Mouse (Mus musculus) urinary bladder, adult 18-20 months (tissue): ENCODE measurements at regions not wholly inside any gene's neighbourhood (a gene's known extent, or its start where the extent isn't known, plus 50 kb on each side); places are given as distances from the start of the nearest gene placed in this dataset.

Source experiments
- DNase-seq, 2 experiments: peaks; one replicate each; pipeline ENCODE4 v3.0.0; 2022; ENCODE audit warnings: low spot score in 2 of 2, mixed read lengths in 2 of 2

DNA sequence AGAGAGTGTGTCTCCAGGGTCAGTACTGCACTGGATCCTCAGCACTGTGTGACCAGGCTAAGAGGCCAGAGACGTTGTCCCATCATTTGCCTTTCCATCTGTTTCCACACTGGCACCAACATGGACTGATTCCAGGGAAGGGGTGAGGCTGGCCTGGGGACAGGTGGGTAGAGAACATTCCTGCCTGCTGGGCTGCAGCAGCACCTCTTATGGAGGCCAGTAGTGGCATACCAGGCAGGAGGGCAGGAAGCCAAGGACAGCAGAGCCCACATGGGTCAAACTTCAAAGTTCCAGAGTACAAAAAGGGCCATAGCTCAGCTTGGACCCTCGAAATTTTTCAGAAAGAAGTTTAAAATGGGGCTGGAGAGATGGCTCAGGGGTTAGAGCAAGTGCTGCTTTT is 115.4 kb upstream of the Ercc6l2 start:
- DNase-seq = no peak

DNA sequence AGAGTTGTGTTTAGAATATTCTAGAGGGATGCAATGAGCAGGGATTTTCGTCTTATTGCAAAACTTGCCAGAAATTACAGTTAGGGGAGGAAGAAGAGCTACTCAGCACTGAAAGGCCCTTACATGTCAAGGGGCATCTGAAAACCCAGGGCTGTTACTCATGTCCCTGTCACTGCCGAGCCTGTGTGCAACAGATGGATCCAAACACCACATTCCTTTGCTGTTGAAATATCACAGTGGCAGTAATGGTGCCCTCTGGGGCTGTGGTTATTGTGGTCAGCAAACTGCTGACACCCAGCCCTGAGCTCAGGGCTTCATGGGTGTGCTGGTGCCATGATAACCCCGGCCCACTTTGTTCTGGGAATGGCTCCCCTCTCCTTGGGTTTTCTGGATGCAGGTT is 114.3 kb upstream of the Ercc6l2 start:
- no peak for DNase-seq

DNA sequence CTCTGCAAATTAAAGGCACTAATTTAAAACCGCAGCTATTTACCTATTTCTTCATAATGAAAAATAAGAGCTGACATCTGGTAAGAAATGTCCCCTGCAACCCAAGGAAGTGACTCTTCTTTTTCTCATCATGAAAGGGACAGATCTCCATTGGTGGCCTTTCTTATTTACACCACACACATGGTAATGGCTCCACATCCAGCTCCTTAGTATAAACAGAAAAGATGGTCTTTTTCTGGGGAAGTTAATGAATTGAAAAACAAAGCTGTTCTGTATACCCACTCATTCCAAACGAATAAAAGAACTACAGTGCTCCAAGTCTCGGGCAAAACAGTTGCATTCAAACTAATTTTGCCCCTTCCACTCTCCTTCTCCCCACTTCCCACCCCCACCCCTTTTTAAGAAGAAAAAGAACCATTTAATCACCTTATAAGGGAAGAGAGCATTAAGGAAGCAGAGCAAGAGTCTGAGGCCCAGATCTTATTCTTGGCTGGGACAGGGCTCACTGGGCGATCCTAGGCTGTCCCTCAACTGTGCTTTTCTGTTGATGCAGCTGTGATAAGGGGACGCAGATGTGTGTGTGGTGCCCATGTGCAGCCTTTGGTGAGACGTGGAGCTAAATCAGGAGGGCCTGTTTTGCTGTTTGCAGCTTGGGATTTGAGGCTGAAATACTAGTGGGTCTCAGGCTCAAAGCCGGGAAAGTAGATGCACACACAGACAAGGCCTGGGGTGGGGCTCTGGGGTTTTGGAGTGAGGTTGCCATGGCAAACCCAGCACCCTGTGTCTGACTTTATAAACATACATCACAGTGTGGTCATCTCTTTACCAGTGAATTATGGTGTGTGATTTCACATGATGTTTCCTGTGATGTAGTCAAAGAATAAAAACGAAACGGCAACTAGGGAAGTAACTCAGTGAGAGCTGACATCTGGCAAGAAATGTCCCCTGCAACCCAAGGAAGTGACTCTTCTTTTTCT is 113.6 kb upstream of the Ercc6l2 start:
- no peak for DNase-seq

DNA sequence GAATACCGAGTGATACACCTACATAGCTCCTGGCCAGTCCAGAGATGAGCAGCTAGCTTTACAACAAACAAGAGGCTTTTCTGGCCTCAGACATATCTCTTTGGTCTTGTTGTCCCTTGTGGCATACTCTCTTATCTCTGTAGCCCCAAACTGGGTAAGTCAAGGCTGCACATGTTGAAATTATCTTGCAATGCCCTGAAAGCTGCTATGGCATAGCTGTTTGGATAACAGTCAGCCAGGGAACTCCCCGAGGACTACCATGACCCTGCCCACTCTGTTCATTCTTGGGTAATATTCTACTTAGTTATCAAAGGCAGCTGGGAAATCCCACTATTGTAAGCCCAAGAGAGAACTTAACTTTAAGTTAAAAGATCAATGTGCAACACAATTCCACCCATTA is 106.5 kb upstream of the Ercc6l2 start:
- no peak for DNase-seq

DNA sequence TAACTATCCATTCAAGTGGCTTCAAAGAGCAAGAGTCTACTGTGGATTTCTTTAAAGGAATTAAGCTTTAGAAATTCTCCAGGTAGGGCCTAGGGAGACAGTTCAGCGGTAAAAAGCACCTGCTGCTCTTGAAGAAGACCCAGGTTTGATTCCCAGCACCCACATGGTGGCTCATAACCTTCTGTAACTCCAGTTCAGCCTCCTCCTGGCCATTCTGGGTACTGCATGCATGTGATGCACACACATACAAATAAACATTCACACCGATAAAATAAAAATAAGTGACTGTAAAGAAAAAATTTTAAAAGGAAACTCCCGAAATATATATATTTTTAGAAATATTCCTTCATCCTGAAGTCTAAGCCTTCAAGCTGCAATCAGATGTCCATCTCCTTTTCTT is 101.9 kb upstream of the Ercc6l2 start:
- no peak for DNase-seq

DNA sequence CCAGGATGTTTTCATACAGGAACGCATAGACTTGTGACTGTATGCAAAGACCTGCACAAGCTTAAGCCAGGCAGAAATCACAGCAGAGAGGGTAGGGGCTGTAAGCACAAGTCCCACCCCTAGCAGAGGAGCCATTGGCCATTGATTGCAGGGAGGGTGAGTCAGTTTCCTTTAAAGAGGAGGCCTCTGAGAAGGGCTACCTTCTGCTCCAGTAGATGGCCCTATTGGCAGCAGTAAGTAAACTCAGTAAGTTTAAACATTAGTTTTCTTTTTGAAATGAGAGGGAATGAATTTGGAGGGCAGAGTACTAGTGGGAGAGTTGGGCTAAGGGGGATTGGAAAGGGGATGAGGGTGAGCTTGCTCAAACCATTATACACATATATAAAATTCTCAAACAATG is 98.5 kb upstream of the Ercc6l2 start:
- DNase-seq = no peak

DNA sequence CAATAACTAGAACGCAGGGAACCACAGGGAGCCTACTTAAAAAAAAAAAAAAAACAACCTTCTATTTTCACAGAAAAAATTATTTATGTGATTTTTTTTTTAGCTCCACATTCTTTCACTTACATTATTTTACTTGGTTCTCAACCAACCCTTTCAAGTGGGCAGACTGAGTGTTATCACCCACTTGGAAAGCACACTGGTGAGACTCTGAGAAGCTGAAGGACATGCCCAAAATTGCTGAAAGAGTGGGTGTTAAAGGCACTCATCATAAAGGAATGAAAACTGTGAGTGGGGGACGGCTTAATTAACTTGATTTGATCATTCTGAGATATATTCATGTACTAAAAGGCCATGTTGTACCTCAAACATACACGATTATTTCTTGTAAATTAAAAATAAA is 97.8 kb upstream of the Ercc6l2 start:
- no peak for DNase-seq

DNA sequence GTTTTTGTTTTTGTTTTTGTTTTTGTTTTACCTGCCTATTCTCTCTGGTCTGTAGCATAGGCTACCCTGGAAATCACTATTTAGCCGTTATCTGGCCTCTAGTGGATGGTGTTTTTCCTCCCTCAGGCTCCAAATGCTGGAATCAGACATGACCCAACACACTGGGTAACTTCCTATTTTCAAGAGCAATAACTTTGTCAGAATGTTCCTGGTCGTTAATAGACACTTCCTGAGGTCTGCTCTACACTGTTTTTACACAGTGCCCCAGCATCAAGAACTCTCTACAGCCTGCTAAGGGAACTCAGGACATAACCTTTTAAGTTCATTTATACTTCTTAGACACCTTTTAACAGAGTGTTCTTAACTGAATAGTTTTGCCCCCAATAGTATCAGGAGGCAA is 96.3 kb upstream of the Ercc6l2 start:
- no peak for DNase-seq

DNA sequence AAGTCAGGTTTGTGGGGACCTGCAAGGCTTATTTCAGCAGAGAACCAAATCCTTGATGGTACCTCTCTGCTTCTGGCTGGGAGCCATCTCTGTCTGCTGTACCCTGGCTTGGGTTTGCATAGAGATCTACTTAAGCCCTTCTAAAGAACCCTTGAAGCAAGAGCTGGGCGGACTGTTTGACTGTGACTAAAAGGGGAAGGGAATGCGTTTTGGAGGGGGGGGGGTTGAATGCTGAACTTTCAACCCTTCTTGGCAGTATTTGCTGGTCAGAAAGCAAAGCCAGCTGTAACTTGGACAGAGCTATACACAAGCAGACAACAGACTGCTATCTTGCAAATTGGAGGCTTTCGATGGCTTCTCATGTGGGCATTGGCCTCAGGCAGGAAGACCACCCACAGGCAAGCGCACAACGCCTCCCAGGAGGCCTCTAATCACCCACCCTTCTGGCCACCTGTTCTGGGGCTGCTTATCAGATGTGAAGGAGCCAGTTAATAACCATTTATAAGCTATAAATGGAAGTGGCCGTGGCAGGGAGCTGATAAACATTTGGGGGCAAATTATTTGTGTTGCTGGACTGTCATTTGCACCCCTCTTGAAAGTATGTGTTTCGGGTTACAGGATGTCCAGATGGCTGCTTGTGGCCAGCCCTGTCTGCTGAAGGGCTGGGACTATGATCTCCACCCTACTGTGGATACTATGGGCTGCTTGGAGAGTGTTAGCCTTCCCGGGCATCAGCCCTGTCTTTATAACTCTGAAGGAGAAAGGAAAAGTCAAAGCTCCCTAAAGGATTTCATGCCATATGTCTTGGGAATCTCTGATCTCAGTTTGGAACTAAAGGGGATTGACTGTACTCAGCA is 95.5 kb upstream of the Ercc6l2 start:
- no peak for DNase-seq

DNA sequence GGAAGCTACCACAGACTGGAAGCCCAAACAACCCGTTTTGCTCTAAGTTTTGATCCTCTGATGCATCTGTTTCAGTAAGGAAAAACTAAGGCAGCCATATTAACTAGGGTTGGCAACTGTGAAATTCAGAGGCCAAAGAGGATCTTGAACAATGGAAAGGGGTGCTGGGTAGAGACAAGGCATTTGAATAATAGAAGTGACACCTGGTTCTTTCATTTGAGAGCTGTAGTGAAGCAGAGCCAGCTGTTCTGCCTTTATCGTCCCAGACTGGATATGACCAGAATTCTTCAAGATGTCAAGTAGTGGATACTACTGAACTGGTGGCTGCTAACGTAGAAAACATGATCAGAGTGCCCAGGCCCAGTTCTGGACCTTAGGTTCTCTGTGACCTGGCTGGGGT is 94.4 kb upstream of the Ercc6l2 start:
- no peak for DNase-seq

DNA sequence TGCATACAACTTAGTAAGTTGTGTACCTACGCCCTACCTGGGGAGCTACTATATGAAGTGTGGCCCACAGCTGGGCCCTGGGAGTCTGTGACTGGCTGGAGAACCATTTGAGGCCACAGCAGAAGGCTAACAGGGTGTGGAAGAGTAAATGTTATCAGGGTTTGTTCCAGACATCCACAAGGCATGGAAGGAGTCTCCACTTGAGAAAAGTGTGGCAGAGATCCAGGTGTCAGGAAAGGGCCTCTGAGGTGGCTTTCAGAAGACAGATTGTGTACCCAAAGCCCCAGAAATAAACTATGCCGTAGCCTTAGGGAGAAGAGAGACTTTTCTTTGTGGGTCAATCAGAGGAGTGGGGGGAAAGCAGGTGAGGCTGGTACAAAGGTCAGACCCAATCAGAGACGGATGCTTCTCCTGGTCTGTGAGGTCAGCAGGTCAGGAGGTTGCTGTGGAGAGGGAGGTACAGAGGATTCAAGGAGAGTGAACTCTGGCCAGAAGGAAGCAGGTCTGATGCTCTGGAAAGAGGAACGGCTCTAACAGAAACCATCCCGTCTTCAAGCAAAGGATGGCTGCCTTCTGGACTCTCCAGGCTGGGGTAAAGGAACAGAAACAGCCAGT is 93.9 kb upstream of the Ercc6l2 start:
- no peak for DNase-seq

DNA sequence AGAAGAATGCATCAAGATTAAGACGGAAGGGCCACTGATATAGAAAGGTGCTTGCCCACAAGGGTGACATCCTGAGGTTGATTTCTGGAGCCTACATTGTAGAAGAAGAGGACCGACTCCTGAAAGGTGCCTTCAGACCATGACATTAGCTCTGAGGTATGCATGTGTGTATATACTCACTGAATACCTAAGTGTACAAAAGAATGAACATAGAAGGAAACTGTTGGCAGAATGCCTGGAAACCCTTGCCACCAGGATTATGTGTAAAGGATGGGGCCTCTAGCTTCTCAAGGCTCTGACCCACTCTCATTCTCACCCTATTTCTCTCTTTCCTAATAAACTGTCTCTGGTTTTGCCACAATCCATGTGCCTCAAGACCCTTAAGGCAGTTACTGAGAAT is 90.7 kb upstream of the Ercc6l2 start:
- no peak for DNase-seq

DNA sequence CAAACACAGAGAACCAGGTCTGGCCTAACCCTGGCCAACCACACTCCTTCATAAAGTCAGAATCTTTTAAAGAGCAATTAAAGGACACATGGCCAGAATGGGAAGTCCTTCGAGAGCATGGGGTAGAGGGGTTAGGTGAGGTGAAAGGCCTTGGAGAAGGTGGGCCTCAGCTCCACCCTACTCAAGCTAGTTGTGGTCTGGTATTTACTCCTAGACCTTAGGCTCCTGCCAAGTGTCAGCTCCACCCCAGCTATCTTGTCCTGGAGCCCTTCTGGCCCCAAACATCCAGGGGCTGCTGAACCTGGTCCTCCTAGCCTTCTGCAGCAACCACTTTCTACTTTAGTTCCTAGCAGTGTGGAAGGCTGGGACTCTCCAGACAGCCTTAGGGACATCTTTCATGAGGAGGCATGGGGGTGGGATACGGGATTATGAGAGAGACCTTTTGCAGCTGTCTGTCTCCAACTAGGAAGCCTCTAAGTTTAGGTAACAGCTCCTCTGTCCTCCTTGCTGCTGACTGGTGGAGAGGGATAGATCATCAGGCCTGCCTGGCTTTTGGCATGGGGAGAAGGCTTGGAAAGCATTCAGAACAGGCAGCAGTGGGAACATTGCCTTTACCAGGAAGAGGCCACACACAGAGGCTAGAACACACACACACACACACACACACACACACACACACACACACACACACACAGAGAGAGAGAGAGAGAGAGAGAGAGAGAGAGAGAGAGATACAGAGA is 90.0 kb upstream of the Ercc6l2 start:
- no peak for DNase-seq

DNA sequence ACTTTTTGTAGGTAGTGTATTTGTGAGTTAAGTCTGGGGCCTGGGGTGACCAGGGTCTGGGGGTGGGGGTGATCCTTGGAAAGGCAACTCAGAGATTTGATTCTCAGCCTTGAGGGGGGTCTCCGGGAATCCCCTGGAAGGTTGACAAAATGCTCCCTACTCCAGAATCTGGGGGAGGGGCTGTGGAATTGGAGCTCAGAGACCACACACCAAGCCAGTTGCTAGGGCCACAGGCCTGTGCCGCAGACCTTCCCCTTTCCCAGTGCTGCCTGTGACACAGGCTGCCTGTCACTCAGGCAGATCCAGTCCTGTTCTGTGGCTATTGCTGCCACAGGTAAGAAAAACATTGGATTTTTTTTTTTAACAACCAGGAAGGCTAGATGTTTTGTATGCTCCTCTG is 89.0 kb upstream of the Ercc6l2 start:
- DNase-seq = no peak

DNA sequence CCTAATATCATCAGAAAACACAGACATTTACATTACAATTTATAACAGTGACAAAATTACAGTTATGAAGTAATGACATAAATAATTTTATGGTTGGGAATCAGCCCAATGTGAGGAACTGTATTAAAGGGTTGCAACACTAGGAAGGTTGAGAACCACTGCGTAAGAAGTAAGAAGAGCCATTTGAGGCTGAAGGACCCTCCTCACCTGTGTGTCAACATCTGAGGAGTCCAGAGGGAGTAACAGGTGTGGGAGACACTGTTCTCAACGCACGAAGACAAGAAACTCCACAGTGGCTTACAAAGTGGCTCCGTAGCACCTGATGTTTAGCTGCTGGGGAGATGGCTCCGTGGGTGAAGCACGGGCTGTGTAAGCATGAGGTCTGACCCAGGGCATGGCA is 88.5 kb upstream of the Ercc6l2 start:
- no peak for DNase-seq

DNA sequence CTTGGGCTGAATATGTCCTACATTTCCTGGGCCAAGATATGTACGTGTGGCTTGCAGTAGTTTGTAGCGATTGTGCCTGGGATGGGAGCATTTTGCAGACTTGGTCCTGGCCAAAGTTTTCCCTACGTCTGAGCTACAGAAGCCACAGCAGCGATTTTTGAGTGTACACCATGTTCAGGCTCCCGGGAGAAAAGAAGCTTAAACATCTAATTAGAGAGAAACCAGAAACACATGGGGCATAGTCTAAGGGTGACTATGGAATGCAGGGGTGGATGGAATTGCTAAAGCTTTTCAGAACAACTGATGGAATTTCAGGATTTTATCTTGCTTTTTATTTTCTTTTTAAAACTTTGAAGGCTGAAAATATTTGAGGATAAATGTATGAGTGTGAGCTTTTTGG is 79.3 kb upstream of the Ercc6l2 start:
- DNase-seq = no peak

DNA sequence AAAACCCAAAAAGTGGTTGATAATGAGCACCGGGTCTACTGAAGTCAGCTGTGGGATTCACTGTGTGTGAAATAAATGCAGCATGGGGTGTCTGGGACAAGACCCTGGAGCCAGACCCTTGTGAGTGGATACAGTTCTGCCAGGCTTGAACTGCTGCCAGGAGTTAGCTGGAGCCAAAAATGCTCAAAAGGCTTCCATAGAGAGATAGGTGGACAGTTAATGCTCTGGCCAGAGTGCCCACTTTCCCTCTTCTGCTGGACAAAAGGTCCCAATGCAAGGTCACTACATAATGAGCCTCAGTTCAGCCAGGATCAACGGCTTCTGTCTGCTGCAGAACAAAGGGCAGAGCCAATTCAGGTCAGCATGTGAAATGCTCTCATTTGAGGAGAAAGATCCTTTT is 73.2 kb upstream of the Ercc6l2 start:
- no peak for DNase-seq

DNA sequence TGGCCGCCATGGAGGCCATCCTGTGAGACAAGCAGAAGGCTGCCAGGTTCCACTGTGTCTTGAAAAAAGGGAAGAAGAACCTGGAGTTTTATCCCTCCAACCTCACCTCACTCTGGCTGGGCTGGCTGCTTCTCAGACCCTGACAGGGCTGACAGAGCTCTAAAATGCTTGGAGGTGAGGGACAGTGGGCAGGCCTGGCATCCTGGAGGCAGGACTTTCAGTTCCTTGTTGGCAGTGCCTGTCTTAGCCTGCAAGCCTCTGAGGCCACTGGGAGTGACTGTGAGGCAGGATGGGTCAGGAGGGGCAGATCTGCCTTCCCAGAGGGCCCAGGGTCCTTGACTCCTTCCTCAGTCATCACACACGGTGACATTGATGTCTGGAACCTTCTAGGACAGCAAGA is 66.3 kb upstream of the Ercc6l2 start:
- DNase-seq = no peak

DNA sequence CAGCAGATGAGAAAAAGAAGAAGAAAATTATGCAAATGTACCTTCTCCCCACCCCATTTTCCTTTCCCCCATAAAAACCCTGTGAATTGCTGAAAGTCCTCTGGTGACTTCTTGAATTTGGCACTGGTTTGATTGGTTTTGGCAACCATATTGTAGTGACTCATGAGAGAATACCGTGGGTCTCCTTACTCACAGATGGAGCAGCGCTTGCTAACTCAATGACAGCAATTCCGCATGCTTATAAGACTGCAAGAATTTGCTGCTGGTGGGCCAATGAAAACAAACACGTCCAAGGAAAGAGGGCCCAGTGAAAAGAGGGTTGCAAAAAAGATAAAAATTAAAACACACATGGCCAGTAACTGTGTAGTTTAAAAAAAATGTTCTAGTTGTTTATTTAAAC is 65.0 kb upstream of the Ercc6l2 start:
- peak in 1 of 2 experiments; percentile 11 for DNase-seq

DNA sequence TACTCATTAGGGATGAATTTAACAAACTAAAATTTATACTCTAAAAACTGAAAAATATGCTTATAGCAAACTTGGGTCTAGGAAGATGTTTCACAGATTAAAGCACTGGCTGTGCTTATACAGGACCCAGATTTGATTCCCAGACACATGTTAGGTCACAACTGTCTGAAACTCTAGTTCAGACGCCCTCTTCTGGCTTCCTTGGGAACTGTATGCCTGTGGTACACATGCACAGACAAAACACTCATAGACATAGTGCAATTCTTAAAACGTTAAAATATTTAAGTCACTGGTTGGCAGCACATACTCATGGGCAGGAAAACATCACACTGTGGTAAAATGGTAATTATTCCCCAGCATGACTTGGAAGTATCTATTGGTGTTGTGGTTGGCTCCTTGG is 63.8 kb upstream of the Ercc6l2 start:
- no peak for DNase-seq

DNA sequence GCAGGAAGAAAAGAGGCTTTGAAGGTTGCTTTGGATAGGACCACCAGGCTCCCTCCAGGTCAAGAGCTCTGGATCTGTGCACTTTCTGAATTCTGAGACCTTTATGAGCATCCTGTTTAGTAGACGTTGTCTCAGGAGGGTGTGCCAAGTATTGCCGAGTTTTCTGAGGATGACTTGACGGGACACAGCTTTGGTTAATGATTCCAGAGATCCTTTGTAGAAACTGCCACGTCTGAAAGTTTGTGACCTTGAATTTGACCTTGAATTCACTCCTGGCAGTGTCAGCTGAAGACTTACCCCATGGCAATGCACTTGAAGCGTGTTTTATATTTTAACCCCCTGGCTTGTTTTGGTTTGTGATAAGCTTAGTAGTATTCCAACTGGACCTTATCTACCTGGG is 58.0 kb upstream of the Ercc6l2 start:
- no peak for DNase-seq

DNA sequence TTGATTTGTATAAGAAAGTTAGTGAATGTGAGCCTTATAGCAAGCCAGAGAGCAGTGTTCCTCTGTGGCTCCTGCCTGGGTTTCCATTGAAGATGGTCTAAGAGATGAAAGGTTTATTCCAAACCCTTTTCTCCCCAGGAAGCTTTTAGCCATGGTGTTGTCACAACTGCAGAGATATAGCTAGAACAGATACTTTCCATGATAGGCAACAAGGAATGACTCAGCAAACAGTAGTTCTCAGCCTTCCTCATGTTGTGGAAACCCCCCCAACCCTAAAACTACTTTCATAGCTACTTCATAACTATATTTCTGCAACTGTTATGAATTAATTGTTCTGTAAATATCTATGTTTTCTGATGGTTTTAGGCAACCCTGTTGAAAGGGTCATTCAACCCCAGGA is 53.5 kb upstream of the Ercc6l2 start:
- DNase-seq = no peak
